Mouse (Mus musculus) brown adipose tissue, adult 24 weeks (tissue): ENCODE measurements at regions not wholly inside any gene's neighbourhood (a gene's known extent, or its start where the extent isn't known, plus 50 kb on each side); places are given as distances from the start of the nearest gene placed in this dataset.

Source experiments
- H3K27ac ChIP-seq: fragments of 200-500 bp; replicated peaks from 2 replicates; pipeline ENCODE4 v1.5.1; 2012; ENCODE audit warnings: low read depth, mild to moderate bottlenecking, low read length
- H3K4me1 ChIP-seq: fragments of 200-500 bp; 2 replicates; pipeline ENCODE4 v1.6.1; 2012; ENCODE audit warnings: low read length, mixed read lengths; ENCODE audit not compliant: control insufficient read depth, insufficient read depth, insufficient read length
- H3K4me3 ChIP-seq: fragments of 200-500 bp; 2 replicates; pipeline ENCODE4 v1.5.1; 2012; ENCODE audit warnings: low read depth, mild to moderate bottlenecking, low read length, moderate library complexity; ENCODE audit not compliant: insufficient read depth

DNA sequence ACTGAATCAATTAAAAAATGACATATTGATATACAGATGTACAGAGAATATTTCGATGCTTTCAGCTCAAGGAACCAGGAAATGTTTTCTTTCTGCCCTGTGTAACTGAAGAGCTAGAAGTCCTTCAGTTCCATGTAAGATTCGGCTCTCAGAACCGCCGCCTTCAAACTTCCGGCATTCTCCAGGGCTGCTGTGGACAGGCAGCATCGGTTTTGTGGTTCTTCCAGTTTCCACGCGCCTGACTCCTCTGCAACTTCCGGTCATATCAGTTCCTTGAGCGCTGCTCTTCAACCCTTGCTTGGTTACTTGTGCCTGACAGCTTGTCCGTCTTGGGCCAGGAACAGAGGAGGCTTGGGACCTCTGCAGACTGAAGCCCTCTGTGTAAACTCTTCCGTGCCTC, 53.0 kb upstream of the Cep78 start:
- no peak overlapping the region for H3K4me3 ChIP-seq
- no peak overlapping the region for H3K27ac ChIP-seq
- H3K4me1 ChIP-seq, result no peaks in the 10 kb centered on the region
